Mouse (Mus musculus) layer of hippocampus, postnatal 10 days (tissue): Measurements from ENCODE around the gene Cflar. TPM values are rescaled to one million over a fixed set of nuclear protein-coding genes. Genes with fewer than 3 reads are reported as not detected.

ENCODE experiments used
- DNase-seq, 2 experiments: peaks; one replicate each; pipeline ENCODE4 v3.0.0; 2021; ENCODE audit warnings: low spot score in 2 of 2
- total RNA-seq, 2 experiments: library from RNA; stranded (reverse); gene quantifications; 2 replicates each; pipeline ENCODE4 v1.2.3; 2021

The Cflar gene
- total RNA-seq, 2 experiments from 2014 or later: 32.7 to 32.9 TPM

DNA sequence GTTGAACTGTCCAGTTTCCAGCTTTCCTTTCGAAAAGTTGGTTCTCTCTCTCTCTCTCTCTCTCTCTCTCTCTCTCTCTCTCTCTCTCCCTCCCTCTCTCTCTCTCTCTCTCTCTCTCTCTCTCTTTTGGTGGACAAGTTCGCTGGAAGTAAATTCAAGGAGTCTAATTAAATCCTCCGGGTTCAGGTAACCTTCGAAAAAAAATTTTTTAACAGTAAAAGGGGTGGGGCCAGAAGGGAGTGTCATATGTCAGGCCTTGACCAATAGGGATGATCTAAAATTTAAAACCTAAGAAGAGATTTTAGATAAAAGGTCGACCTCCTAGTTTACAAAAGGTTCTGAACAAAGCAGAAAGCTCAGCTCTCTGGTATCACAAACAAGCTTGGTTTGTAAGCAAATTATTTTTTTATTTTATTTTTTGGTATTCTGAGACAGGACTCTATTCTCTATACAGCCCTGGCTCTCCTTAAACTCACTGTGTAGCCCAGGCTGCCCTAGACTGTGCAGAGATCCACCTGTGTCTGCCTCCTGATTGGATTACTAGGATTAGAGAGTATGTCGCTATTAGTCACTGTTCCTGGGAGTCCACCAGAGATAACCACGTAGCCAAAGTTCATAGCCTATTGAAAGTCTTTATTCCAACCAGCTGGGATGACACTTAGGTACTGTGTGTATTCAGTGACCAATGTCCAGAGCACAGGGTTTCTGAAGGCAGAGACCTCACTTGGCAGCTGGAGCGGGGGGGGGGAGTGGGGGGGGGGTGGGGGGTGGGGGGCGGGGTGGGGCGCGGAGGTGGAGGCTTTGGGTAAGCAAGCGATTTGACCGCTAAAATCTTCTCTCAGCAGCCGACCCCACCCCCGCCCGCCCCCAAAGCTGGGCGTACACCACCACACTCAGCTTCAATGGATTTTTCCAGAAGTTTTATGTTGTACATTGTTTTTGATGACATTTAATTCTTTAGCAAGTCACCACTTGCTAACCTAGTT, 1.1 kb downstream of the Cflar start:
- DNase-seq: no peak

DNA sequence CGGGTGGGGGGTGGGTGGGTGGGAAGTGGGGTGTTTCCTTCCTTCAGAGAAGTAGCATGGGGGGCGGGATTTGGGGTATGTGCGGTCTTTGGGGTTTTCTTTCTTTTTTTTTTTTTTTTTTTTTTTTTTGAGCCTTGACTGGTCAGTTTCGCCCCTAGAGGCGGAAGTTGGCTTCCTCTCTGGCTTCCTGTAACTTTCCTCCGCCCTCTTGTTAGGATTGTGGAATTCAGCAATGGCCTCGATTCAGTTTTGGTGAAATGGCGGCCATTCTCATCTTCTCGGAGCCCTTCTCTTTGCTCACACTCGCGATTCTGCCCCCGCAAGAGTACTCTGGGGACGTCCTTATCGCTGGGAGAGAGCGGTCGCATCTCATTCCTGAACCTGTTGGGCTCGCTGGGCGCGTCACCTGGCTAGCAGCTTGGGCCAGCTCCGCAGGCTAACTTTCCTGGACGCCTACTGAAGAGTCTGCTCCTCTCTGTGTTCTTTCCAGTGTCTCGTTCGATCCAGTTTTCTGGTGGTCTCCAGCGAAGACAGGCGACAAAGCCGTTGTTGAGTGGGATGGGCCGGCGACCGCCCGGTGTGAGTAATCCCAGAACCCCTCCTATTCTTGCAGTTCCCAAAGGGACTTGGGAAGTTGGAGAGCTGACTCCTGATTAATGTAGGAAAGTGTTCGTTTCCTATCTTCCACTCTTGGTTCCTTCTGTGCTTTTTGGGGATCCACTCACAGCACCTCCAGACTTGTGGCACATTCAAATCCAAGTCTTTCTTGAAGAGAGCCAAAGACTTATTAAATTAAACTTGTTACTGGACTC, 2.0 kb downstream of the Cflar start:
- DNase-seq: peak; percentile 36 to 46

DNA sequence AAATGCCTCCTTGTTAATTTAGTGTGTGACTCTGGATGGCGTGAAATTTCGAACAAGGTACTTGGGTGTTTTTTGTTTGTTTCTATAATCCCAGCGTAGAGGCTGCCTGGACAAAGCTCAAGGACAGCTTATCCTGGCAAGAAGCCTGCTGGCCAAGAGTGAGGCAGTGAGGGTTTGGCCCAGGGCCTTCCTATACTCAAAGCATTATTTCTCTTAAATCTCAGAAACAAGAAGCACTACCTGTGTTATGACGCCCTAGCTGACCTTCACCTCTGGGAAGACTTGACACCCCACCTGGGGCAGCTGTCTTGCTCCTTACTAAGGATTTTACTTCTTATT, 2.6 kb downstream of the Cflar start:
- peak; percentile 42 to 58 for DNase-seq

- no peak for DNase-seq
Observed at GRCm38 (mm10) chr1:58714361-58714760, 3.1 kb downstream of the Cflar start.

DNA sequence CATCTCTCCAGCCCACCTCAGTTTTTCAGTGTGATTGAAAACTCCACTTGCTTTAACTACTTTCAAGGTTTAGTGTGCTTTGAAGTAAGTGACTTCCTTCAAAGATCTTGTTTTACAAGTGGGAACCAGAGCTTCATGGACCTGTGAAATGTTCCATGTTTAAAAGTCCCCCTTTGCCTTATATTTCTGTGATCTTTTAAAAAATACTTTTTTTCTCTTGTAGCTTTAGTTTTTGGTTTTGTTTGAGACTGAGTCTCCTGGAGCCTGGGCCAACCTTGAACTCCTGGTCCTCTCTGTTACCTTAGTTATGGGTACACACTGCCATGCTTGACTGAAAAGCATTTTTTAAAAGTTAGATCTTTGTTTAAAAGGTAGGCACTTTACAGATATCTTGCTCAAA, 4.2 kb downstream of the Cflar start:
- DNase-seq: no peak

- DNase-seq: no peak
Observed at GRCm38 (mm10) chr1:58716162-58716882, 5.0 kb downstream of the Cflar start.

- no peak for DNase-seq
Observed at GRCm38 (mm10) chr1:58716883-58717220, 5.5 kb downstream of the Cflar start.

- no peak for DNase-seq
Observed at GRCm38 (mm10) chr1:58717589-58718270, 6.4 kb downstream of the Cflar start.

- no peak for DNase-seq
Observed at GRCm38 (mm10) chr1:58719356-58719945, 8.1 kb downstream of the Cflar start.

DNA sequence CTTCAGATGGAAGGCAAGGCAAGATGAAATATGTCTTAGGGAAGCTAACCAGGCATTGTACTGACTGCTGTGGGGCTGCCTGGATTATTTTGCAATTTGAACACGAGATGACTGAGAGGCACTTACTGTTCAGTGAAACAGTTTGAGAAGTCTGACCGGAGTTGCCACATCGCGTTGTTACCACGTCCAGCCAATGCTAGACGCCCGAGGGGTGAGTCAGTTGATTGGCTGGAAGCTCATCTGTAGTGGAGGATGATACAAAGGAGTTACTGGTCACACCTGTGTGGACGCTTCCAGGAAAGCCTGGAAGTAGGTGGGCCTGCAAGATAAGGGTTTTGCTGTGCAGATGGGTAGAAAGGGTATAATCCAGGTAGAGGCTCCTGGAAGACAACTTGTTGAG, 8.8 kb downstream of the Cflar start:
- DNase-seq: no peak

- no peak for DNase-seq
Observed at GRCm38 (mm10) chr1:58720988-58721387, 9.7 kb downstream of the Cflar start.

DNA sequence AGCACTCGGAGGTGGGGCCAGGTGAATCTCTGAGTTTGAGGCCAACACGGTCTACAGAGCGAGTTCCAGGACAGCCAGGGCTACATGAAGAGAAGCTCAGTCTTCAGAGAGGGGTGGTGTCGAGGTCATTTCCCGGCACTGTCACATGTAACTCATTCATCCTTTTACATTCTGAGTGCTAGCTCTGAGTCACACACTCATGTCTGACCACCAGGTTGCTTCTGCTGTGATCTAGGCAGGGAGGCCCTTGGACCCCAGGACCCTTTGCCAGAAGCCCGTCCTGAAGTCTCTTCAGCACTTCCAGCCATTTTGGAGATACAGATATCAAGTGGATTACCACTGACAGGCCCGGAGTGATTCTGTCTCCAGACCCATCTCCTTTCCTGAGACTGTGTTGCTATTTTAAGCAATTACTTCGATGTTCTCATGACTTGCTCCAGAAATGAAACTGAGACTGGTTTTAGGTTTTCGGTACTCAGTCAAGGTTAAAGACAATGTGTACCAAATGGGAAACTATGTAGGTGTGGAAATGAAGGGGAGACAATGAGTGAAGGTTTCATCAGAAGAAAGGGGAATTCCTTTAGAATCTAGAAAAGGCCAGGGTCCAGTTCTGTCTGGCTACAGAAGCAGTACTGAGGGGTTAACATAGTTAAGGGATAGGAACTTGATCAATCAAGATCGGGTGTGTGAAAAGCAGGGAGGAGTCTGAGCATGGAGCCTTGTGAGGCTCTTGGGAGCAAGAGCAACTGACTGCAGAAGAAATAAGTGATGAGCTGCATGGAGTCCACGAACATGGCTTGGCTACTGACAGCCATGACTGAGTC, 11.0 kb downstream of the Cflar start:
- DNase-seq: no peak

DNA sequence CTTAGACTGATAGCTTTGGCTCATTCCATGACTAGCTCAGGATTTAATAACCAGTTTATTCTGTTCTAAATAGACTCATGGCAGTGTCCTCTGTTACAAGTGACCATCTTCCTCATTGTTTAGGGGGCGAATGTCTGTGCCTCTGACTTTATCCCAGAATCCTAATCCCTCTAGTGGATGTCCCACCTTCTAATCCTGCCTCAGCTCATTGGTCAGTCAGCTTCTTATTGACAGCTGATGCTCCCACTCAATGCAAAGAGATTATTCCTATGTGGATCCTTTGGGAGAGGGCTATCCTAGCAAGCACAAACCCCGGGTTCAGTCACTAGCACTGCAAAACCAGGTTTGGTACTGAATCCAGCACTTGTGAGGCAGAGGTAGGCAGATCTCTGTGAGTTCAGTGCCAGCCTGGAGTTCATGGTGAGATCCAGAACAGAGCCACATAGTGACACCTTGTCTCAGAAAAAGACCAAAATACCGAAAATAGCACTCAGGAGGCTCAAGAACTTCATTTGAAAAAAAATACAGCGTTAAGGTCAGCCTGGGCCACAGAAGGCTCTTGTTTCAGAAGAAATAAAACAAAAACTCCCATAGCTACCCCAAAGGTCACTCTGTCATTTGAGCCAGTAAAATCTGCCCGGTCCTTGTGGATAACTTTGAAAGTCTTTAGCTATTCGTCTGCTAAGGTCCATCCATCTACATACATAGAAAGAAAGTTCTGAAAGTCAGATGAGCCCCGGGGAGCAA, 11.9 kb downstream of the Cflar start:
- no peak for DNase-seq

GRCm38 (mm10) chr1:58723809-58724405, 12.6 kb downstream of the Cflar start:
- DNase-seq: no peak

- DNase-seq: no peak
Observed at GRCm38 (mm10) chr1:58724533-58724932, 13.2 kb downstream of the Cflar start.

DNA sequence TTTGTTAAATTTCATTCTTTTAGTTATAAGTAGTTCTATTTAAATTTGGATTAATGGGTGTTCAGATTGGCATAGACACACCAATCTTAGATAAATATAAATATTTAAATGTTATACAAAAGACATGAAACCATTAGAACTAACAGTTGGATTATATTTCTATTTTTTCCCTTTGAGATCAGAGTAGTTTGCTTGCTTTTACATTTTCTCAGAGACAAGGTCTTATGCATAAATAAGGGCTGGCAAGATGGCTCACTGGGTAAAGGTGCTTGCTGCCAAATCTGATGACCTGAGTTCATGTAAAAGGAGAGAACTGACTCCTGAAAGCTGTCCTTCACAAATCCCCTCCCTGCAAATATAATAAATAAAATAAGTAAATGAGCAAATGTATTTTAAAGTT, 13.8 kb downstream of the Cflar start:
- DNase-seq: no peak

DNA sequence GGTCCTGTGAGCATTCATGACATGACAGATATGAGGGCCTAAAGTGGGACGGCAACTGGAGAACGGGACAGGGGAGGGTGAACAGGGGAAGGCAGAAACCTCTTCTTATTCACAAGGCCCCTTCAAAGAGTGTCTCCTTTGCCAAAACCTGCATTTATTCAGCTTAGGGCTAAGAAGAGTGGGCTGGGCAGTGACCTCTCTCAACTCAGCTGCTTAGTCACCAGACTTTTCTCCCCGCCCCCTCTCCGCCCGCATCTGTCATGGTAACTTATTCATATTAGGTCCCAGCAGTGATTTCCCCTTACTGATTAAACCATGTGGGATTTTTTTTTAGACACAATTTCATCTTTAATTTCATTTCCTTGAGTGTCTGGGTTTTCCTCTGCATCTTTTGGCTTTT, 14.5 kb downstream of the Cflar start:
- no peak for DNase-seq

DNA sequence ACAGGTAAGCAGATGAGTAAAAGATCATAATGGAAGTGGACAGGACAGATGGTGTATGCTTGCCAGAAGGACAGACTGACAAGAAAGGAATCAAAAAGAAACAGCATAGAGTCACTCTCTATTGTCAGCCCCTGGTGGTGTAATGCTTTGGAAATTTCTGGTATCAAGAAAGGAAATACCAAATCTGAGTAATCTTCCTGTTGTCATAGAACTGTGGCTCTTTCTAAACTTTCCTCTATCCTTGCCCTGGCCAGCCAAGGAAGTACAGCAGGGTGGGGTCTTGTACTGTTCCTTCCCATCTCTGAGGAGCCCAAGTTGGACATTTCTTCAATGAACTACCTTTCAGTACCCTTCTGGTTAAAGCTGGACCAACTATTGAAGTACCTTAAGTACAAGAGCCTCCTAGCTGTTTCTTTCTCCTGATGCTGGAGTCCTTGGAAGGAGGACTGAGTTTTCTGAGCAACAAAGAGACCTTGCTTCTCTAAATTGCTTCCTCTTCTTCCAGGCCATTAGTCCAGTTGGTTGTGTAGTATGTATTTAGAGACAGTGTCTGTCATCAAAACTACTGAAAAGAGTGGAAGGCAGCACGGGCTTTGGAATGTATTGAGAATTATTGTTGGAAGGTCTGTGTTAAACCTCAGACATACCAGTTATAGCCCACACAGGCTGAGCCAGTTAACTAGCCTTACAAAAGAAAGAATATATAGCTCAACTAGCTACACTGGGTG, 15.9 kb downstream of the Cflar start:
- no peak for DNase-seq
